Mouse (Mus musculus): Measurements from ENCODE around the gene Rnf26.

GRCm38 (mm10) chr9:44127351-44127801, 14.1 kb upstream of the Rnf26 start:
- TF ChIP-seq TAL1 (IDR thresholded peaks at IDR 0.05; ENCODE audit: low read length) (no peak), GATA1 (IDR thresholded peaks at IDR 0.05; ENCODE audit: low read length) (no peak)
